Mouse (Mus musculus) ES-CJ7 (cell line): ENCODE measurements around the gene Ccdc97.
"Not testable (repeated sequence)": the region's sequence is repeated elsewhere in the genome, so short reads cannot be mapped to it uniquely, and the experiment has no call there.

Experiments
- DNase-seq: peaks from one replicate; pipeline ENCODE4 v3.0.0; 2011; ENCODE audit warnings: low read depth, low spot score

Ccdc97 gene

GRCm38 (mm10) chr7:25718788-25719417, at the start of gene Ccdc97:
Ccdc97 (minus strand) TSS chr7:25719088.
- peak; percentile 95 for DNase-seq

- DNase-seq = no peak
Measured at GRCm38 (mm10) chr7:25768229-25768628, 49.3 kb upstream of the Ccdc97 start.

- DNase-seq = no peak
Measured at GRCm38 (mm10) chr7:25766108-25766507, 47.2 kb upstream of the Ccdc97 start.

GRCm38 (mm10) chr7:25764221-25764620, 45.3 kb upstream of the Ccdc97 start:
- no peak for DNase-seq

- no peak for DNase-seq
Measured at GRCm38 (mm10) chr7:25763678-25764077, 44.8 kb upstream of the Ccdc97 start.

- DNase-seq = no peak
Measured at GRCm38 (mm10) chr7:25761354-25761753, 42.5 kb upstream of the Ccdc97 start.

- DNase-seq = peak; percentile 83
Measured at GRCm38 (mm10) chr7:25756011-25756410, 37.1 kb upstream of the Ccdc97 start.

GRCm38 (mm10) chr7:25755468-25755833, 36.6 kb upstream of the Ccdc97 start:
- no peak for DNase-seq

GRCm38 (mm10) chr7:25754738-25755467, 36.0 kb upstream of the Ccdc97 start, which contains the start of gene Hnrnpul1:
Hnrnpul1 (minus strand) TSS chr7:25754757.
- peak; percentile 98 for DNase-seq

- no peak for DNase-seq
Measured at GRCm38 (mm10) chr7:25754439-25754737, 35.5 kb upstream of the Ccdc97 start.

GRCm38 (mm10) chr7:25753643-25754438, 35.0 kb upstream of the Ccdc97 start:
- no peak for DNase-seq

- no peak for DNase-seq
Measured at GRCm38 (mm10) chr7:25753076-25753475, 34.2 kb upstream of the Ccdc97 start.

- no peak for DNase-seq
Measured at GRCm38 (mm10) chr7:25746844-25747243, 28.0 kb upstream of the Ccdc97 start.

GRCm38 (mm10) chr7:25738277-25738676, 19.4 kb upstream of the Ccdc97 start:
- DNase-seq = no peak

GRCm38 (mm10) chr7:25736920-25737319, 18.0 kb upstream of the Ccdc97 start:
- peak; percentile 54 for DNase-seq

- DNase-seq = no peak
Measured at GRCm38 (mm10) chr7:25734991-25735390, 16.1 kb upstream of the Ccdc97 start.

- DNase-seq = no peak
Measured at GRCm38 (mm10) chr7:25731294-25732055, 12.6 kb upstream of the Ccdc97 start.

- DNase-seq = no peak
Measured at GRCm38 (mm10) chr7:25729862-25730261, 11.0 kb upstream of the Ccdc97 start.

GRCm38 (mm10) chr7:25729396-25729795, 10.5 kb upstream of the Ccdc97 start:
- no peak for DNase-seq

- DNase-seq = no peak
Measured at GRCm38 (mm10) chr7:25727800-25728199, 8.9 kb upstream of the Ccdc97 start.

- DNase-seq = no peak
Measured at GRCm38 (mm10) chr7:25725886-25726285, 7.0 kb upstream of the Ccdc97 start.

- DNase-seq = not testable (repeated sequence)
Measured at GRCm38 (mm10) chr7:25721776-25722175, 2.9 kb upstream of the Ccdc97 start.
